Mouse (Mus musculus): ENCODE measurements at regions not wholly inside any gene's neighbourhood (a gene's known extent, or its start where the extent isn't known, plus 50 kb on each side); places are given as distances from the start of the nearest gene placed in this dataset.

DNA sequence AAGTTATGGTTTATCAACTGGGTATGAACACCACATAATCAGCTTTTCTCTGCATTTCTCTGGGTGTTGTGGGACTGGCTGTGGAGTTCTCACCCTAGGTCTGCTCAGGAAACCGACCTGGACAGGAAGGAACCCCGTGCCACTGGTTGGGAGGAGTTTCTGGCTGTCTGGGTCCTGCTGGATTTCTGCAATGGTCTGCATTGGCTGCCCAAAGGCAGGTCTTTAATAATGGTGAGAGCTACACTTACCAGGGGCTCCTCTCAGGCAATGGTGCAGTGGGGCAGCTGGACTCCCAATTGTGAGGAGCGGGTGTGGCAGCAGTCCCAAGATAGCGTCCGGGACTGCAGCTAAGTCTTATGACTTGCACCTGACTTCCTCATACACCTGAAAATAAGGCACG lies 57.8 kb upstream of the Gm10181 start:
- no peak overlapping the region for H3K4me3 ChIP-seq (ENCODE audit: low read depth, low read length)
- H3K9me3 ChIP-seq (ENCODE audit: control insufficient read depth, low read length): no peaks in the 10 kb centered on the region
- no peak overlapping the region for H3K4me2 ChIP-seq (ENCODE audit: low read depth, low read length, severe bottlenecking)
- H3K27me3 ChIP-seq (ENCODE audit: control insufficient read depth, insufficient read depth, low read length): no peaks in the 10 kb centered on the region
- DNase-seq (ENCODE audit: low spot score) (no peak), ATAC-seq (replicated peaks; ENCODE audit: low FRiP score) (no peak)
- no peak overlapping the region for H3K9ac ChIP-seq (ENCODE audit: low read length)
- no peaks in the 10 kb centered on the region for H3K36me3 ChIP-seq (ENCODE audit: control insufficient read depth, insufficient read depth, low read length)
- 92% methylated on average over 6 of the region's 6 CpGs for WGBS
- H3K27ac ChIP-seq (ENCODE audit: low read depth, low read length): no peak overlapping the region
- H3K4me1 ChIP-seq (replicated peaks; ENCODE audit: control insufficient read depth, insufficient read depth, low read length): no peaks in the 10 kb centered on the region

Data from forebrain, embryonic 11.5 days (tissue).